Mouse (Mus musculus) urinary bladder, postnatal 4 days (tissue): ENCODE measurements at regions not wholly inside any gene's neighbourhood (a gene's known extent, or its start where the extent isn't known, plus 50 kb on each side); places are given as distances from the start of the nearest gene placed in this dataset.

ENCODE experiments used
- DNase-seq, 2 experiments: peaks; one replicate each; pipeline ENCODE4 v3.0.0; 2021 to 2022; ENCODE audit warnings: low spot score in 2 of 2

GRCm38 (mm10) chr8:44094818-44095217, 385.0 kb upstream of the Adam34 start:
- DNase-seq = no peak

DNA sequence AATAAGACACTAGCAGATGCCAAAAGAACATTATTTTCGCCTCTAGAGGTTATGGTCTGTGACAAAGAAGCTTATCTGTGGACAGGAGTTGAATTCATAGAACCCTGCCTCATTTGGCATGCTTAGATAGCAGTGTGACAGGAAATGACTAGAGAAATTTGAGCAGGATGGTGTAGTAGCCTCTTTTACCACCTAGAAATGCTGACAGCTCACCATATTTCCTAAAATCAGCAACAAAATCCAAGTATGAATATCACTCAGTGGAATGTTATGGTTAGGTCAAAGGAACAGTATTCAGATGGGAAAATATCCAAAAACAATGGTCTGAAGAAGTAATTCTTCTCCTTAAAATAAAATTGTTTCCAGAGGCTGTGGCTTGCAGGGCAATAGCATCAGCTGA, 383.6 kb upstream of the Adam34 start:
- DNase-seq = no peak

GRCm38 (mm10) chr8:44082057-44082456, 372.2 kb upstream of the Adam34 start:
- no peak for DNase-seq

- DNase-seq = no peak
Measured at GRCm38 (mm10) chr8:44058846-44059245, 349.0 kb upstream of the Adam34 start.

DNA sequence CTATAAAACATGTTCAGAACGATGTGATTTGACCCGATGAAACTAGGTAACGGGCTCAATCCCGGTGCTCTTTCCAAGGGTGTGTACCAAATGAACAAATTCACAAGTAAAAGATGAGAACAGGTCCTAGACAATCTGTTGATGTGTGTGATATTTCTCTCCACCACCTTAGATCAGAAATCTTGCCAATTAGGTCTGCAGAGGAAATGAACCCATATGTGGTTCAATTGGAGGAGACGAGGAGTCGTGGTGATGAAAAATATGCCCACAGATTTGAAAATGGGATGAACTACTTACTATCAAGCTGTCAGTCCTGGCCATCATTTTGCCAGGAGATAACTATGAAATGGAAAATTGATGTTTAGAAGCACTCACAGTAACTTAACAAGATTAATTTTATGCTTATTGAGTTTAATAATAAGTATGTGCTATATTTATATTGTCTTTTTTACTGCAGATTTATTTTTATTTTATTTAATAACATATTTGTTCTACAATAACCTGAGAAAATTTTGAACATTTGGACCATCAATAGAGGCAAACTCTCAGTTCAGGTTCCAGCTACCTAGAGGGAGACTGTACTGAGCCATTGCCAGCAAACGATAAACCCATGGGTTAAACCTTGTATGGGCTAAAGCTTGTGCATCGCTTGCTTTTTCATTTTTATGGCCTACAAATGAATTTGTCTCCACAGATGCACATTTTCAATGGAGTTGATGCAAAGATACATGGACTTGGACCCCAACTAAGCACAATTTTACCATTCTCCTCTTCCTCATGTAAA, 332.9 kb upstream of the Adam34 start:
- DNase-seq = no peak

- no peak for DNase-seq
Measured at GRCm38 (mm10) chr8:44034211-44034610, 324.4 kb upstream of the Adam34 start.

GRCm38 (mm10) chr8:44031376-44031775, 321.5 kb upstream of the Adam34 start:
- no peak for DNase-seq

GRCm38 (mm10) chr8:44030972-44031371, 321.1 kb upstream of the Adam34 start:
- DNase-seq = no peak

DNA sequence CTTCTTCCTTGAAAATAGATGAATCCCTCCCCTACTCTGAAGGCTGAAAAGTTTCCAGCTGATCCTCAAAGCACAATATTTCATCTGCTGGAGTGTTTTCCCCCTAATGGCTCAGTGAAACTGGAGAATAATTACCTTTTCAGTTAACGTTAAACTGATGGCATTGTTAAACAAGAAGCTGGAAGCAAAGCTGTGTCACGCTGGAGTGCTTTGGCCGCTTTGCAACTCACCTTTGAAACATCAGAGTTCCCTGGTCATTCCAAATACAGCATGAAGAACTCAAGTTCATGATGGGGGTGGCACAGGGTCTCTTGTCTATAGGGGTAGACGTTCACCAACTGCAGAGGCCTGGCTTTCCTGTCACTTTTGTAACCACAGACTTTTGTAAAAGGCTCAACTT, 317.9 kb upstream of the Adam34 start:
- DNase-seq = no peak

GRCm38 (mm10) chr8:44025926-44026325, 316.1 kb upstream of the Adam34 start:
- peak; percentile 19 to 71 for DNase-seq

DNA sequence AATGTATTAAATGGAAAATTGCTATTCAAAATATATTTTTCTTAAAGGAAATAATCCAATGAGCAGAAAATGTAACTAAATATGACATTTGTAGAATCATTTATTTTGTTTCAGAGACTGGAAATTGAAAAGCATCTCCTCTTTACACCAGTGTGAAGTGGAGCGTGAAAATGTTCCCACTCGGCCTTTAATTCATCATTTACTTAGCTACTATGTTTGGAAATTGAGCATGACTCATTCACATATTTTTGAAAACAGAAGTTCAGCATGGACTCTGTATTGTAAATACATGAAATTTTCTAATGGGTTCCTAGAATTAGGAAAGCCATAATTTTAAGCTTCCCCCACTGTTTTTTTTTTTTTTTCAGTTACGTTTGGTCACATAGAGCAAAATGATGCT, 314.2 kb upstream of the Adam34 start:
- no peak for DNase-seq
